Mouse (Mus musculus) ovary, adult 10 weeks (tissue): ENCODE measurements around the gene Fcrl5. TPM values are rescaled to one million over a fixed set of nuclear protein-coding genes. Genes with fewer than 3 reads are reported as not detected.

Experiments
- polyA plus RNA-seq: library from polyadenylated mRNA; stranded (reverse); fragments of 350-450 nt; fragmentation: Illumina TruSeq; extraction: RNeasy Lipid Tissue Mini Kit (QIAGEN cat#74804); gene quantifications from one replicate; pipeline ENCODE4 v1.2.3, GENCODE M21; 2014

Fcrl5 gene
- 0.26 TPM for polyA plus RNA-seq

DNA sequence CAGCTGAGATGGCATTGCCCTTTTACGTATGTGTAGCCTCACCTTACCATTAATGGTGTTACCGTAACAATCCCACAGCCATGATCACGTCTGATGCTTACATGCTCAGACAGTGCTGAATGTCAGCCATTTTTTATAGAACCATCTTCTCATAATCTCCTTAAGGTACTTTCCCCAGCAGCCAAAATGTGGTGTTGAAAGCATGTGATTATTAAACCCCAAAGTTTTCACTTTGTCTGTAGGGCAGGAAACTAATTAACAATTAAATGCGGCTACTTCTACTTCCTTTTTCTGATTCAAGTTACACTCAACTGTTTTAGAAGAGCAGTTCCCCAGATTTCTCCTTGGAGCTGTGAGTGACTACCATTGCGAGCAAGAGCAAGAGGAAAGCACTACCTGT is at the start of gene Fcrl5:
Gene Fcrl5, plus strand, starts transcription at position 295 of the 400 bp plus-strand sequence.

GRCm38 (mm10) chr3:87525043-87525836 is 89.7 kb downstream of the Fcrl5 start, which contains the start of gene Etv3:
Gene Etv3 (plus strand): TSS chr3:87525407.

Other genes starting within 250 kb of the Fcrl5 start
- 9.6 TPM for gene Fcrls, start 172.0 kb upstream of the Fcrl5 start, polyA plus RNA-seq
- 1.7 TPM for gene Cd5l, start 77.9 kb upstream of the Fcrl5 start, polyA plus RNA-seq
- gene Fcrl1, start 59.4 kb upstream of the Fcrl5 start, polyA plus RNA-seq: 0.51 TPM
- 15.9 TPM for gene Etv3, start 89.6 kb downstream of the Fcrl5 start, polyA plus RNA-seq
- 32.7 TPM for gene Arhgef11, start 181.8 kb downstream of the Fcrl5 start, polyA plus RNA-seq